Mouse (Mus musculus) limb, embryonic 11.5 days (tissue): ENCODE data around the gene Dscam. TPM values are rescaled to one million over a fixed set of nuclear protein-coding genes. Genes with fewer than 3 reads are reported as not detected.

ENCODE experiments used
- ATAC-seq: fragments of 200-750 bp; cut with Nextera tagmentation; 2 replicates; pipeline ENCODE4 v1.8.0; 2017; ENCODE audit warnings: low read depth; ENCODE audit not compliant: insufficient number of reproducible peaks, low FRiP score, low TSS enrichment
- DNase-seq: peaks from one replicate; pipeline ENCODE4 v3.0.0-alpha.2; 2015; ENCODE audit warnings: low spot score
- H3K27ac ChIP-seq: fragments of 300-500 bp; sonication (generic); replicated peaks from 2 replicates; pipeline ENCODE4 v1.5.1; 2014; ENCODE audit warnings: low read depth, mild to moderate bottlenecking, low read length
- H3K27me3 ChIP-seq: fragments of 300-500 bp; sonication (generic); 2 replicates; pipeline ENCODE4 v1.6.1; 2014; ENCODE audit warnings: mild to moderate bottlenecking, low read length, mixed read lengths; ENCODE audit not compliant: control insufficient read depth, insufficient read depth
- H3K36me3 ChIP-seq: fragments of 300-500 bp; sonication (generic); 2 replicates; pipeline ENCODE4 v1.6.1; 2014; ENCODE audit warnings: mild to moderate bottlenecking, low read length, moderate library complexity, mixed read lengths; ENCODE audit not compliant: control insufficient read depth, insufficient read depth
- H3K4me1 ChIP-seq: fragments of 300-500 bp; sonication (generic); 2 replicates; pipeline ENCODE4 v1.6.1; 2014; ENCODE audit warnings: low read length, mixed read lengths; ENCODE audit not compliant: control insufficient read depth, insufficient read depth
- H3K4me2 ChIP-seq: fragments of 300-500 bp; sonication (generic); 2 replicates; pipeline ENCODE4 v1.6.1; 2014; ENCODE audit warnings: low read depth, mild to moderate bottlenecking, moderate library complexity; ENCODE audit not compliant: severe bottlenecking
- H3K4me3 ChIP-seq: fragments of 300-500 bp; sonication (generic); 2 replicates; pipeline ENCODE4 v1.5.1; 2014; ENCODE audit warnings: low read depth, low read length
- H3K9ac ChIP-seq: fragments of 300-500 bp; sonication (generic); 2 replicates; pipeline ENCODE4 v1.6.1; 2014; ENCODE audit warnings: mild to moderate bottlenecking, low read length
- H3K9me3 ChIP-seq: fragments of 300-500 bp; sonication (generic); 2 replicates; pipeline ENCODE4 v1.6.1; 2016; ENCODE audit warnings: low read length; ENCODE audit not compliant: control insufficient read depth
- WGBS: fragments of 180-500 bp; shearing (Covaris S2); extraction: QIAGEN DNeasy Blood & Tissue Kit; methylation state at CpG from one replicate; pipeline ENCODE4 v1.1.7; 2014; 5-methylcytosine and 5-hydroxymethylcytosine counted together
- polyA plus RNA-seq: library from polyadenylated mRNA; unstranded; fragments of >200 nt; fragmentation: Nextera tagmentation; extraction: Ambion mirVana; gene quantifications from 2 replicates; pipeline ENCODE4 v1.2.1, GENCODE M21; 2014

Dscam gene
- polyA plus RNA-seq, 1 experiment from 2014 or later: 0.11 TPM

DNA sequence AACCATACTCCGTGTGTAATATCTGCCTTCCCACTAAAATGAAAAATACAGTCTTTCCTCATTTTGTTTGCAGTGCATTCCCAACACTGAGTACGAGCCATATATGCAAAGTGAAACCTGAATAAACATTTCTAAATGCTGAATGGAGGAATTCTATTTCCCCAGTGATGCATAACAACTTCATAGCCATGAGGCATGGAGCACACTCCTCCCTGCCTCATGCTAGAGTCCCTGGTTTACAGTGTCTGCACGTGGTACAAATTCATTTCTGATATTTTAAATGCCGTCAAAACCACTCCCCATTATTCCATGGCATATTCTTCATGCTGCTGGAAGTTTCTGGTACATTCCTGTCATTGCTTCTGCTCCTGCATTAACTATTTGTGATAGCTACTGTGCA lies 552.8 kb downstream of the Dscam start:
- Histone ChIP-seq H3K4me1 (no peaks in the 10 kb centered on the region), H3K4me3 (no peak overlapping the region), H3K27me3 (no peaks in the 10 kb centered on the region), H3K36me3 (no peaks in the 10 kb centered on the region), H3K9me3 (no peaks in the 10 kb centered on the region), H3K9ac (no peak overlapping the region), H3K27ac (no peak overlapping the region), H3K4me2 (no peak overlapping the region)
- 81% methylated on average over 4 of the region's 4 CpGs for WGBS
- no peak for ATAC-seq
- DNase-seq: no peak

DNA sequence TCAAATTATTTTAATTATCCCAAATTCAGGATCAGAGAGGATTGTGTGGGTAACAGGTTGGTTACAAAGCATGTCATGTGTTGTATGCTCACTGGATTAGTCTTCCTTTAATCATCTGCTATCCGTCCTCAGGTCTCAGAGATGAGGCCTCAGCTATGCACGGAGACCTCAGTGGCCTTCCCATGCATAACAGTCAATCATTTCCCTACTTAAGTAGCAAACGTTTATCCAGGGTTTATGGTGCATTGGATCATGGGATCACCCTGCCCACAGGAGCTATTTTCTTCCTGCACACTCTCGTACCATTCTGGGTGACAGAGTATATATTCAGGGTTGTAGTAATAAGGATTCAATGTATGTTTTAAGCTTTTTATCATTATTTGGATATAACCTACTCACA lies 557.3 kb downstream of the Dscam start:
- 69% methylated on average over 4 of the region's 4 CpGs for WGBS
- ATAC-seq: no peak

DNA sequence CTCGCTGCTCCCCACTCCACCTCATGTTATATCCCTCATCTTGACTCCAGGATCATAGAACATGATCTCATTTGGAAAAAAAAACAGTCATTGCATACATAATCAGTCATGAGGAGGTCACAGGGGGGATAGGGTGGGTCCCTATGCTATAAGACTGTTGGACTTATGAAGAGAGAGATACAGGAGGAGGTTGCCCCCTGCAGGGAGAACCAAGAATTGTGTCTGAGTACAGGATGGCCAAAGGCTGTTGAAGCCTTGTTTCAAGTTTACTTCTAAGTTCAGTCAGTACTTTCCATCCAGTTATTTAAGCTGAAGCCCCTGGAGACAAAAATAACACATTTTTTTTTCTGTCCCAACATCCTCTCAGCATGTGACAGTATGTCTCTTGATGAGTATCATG lies 559.7 kb downstream of the Dscam start:
- DNase-seq: peak; percentile 72
- no peak overlapping the region for H3K4me3 ChIP-seq
- 80% methylated on average over 1 of the region's 1 CpGs for WGBS
- no peaks in the 10 kb centered on the region for H3K4me1 ChIP-seq
- H3K27ac ChIP-seq: no peak overlapping the region
- H3K36me3 ChIP-seq: no peaks in the 10 kb centered on the region
- no peak overlapping the region for H3K4me2 ChIP-seq
- ATAC-seq: no peak
- no peak overlapping the region for H3K9ac ChIP-seq
- no peaks in the 10 kb centered on the region for H3K27me3 ChIP-seq
- H3K9me3 ChIP-seq: no peaks in the 10 kb centered on the region

More for the DNA sequence above, 557.3 kb downstream of the Dscam start:
- H3K4me2 ChIP-seq: no peak overlapping the region
- no peaks in the 10 kb centered on the region for H3K27me3 ChIP-seq
- no peak for DNase-seq
- H3K36me3 ChIP-seq: no peaks in the 10 kb centered on the region
- H3K4me1 ChIP-seq: no peaks in the 10 kb centered on the region
- no peak overlapping the region for H3K4me3 ChIP-seq
- no peak overlapping the region for H3K9ac ChIP-seq
- no peaks in the 10 kb centered on the region for H3K9me3 ChIP-seq
- H3K27ac ChIP-seq: no peak overlapping the region

DNA sequence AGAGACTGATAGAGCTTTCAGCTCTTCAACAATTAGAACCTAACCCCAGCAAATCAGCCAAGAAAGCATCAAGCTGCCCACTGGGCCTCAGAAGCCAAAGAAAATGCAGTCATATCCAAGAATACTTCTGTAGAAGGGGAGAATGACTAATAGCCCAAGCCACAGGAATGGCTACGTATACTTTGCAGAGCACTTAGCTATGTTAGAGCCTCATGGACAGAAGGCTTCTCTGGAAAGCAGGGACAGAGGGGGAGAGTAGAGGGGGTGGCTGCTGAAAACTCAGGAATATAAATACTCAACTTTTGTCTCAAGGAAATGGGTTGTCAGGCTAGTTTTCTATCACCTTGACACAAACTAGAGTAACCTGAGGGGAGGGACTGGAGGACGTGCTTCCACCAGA lies 568.3 kb downstream of the Dscam start:
- Histone ChIP-seq H3K4me1 (no peaks in the 10 kb centered on the region), H3K9ac (no peak overlapping the region), H3K27me3 (no peaks in the 10 kb centered on the region), H3K4me2 (no peak overlapping the region), H3K36me3 (no peaks in the 10 kb centered on the region), H3K4me3 (no peak overlapping the region), H3K9me3 (no peaks in the 10 kb centered on the region), H3K27ac (no peak overlapping the region)
- ATAC-seq (no peak), DNase-seq (no peak)
- 67% methylated on average over 2 of the region's 2 CpGs for WGBS

DNA sequence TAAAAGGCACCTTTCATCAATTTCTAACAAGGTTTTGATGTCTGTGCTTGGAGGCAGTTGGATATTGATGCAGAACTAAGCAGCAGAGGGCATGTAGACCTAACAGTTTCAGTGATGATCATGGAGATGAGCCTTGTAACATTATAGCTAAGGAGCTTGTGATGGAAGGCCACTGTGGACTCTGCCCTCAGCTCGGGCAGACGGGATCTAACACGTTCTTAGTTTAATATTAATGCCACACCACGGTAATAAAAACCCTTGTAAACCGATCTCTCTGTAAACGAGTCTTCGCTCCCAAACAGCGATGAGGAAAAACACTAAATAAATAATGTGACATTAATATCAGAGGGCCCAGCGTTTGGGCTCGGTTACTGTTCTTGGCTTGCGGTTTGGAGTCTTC lies 569.8 kb downstream of the Dscam start:
- Histone ChIP-seq H3K27ac (no peak overlapping the region), H3K9me3 (no peaks in the 10 kb centered on the region), H3K4me3 (no peak overlapping the region), H3K27me3 (no peaks in the 10 kb centered on the region), H3K36me3 (no peaks in the 10 kb centered on the region), H3K4me2 (no peak overlapping the region), H3K4me1 (no peaks in the 10 kb centered on the region), H3K9ac (no peak overlapping the region)
- DNase-seq: no peak
- WGBS: 78% methylated on average over 11 of the region's 11 CpGs
- no peak for ATAC-seq

DNA sequence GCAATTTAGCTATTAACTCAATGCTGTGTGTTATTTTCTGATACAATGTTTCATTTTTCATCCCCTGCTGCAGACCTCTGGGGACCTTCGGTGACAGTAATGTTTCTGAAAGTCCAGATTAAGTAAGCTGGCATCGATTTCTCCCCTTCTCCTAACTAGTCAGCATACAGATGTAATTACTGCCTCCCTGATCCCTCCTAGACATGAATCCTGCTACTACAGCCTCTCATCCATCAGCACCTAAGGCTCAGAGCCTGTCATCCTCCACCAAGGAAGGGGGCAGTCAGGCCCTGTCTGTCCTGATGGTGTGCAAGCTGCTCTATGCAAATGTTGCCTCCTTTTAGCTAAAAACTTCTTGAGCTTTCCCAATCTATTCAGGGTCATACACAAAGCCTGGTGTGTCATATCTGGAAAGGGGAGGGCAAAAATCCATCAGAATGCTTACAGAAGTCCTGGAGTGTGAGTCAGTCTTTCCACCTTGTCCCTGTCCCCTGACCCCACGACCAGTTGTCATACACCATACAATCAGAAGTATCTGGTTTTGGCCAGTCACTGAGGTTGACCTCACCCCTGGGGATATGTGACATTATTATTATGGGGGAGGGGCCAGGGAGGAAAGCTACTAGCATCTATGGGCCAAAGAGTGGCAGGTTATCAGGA lies 571.0 kb downstream of the Dscam start:
- no peaks in the 10 kb centered on the region for H3K4me1 ChIP-seq
- H3K36me3 ChIP-seq: no peaks in the 10 kb centered on the region
- H3K9ac ChIP-seq: no peak overlapping the region
- no peak for ATAC-seq
- no peak for DNase-seq
- no peak overlapping the region for H3K27ac ChIP-seq
- no peak overlapping the region for H3K4me3 ChIP-seq
- 79% methylated on average over 3 of the region's 3 CpGs for WGBS
- H3K4me2 ChIP-seq: no peak overlapping the region
- H3K27me3 ChIP-seq: no peaks in the 10 kb centered on the region
- H3K9me3 ChIP-seq: no peaks in the 10 kb centered on the region

DNA sequence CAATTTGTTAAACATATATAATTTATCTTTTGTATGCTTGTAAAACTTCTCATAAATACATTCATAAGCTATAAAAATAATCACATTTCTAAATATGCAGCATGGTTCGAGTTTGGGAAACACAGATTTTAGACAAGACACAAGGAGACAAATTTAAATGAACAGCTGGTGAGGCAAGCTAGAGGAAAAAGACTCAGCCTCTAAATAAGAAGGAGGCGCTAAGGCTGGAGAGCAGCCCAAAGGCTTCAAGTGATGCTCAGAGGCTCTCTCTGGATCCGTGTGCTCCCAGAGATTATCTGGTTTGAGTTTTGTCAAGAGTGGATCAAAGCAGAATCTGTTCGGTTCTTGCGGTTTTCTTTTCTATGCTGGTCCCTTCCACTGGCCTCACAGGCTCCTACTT lies 594.7 kb downstream of the Dscam start:
- DNase-seq: no peak
- Histone ChIP-seq H3K27me3 (no peaks in the 10 kb centered on the region), H3K9me3 (no peaks in the 10 kb centered on the region), H3K9ac (no peak overlapping the region), H3K4me3 (no peak overlapping the region), H3K4me1 (no peaks in the 10 kb centered on the region), H3K4me2 (no peak overlapping the region), H3K27ac (no peak overlapping the region), H3K36me3 (no peaks in the 10 kb centered on the region)
- 85% methylated on average over 5 of the region's 5 CpGs for WGBS
- ATAC-seq: no peak

DNA sequence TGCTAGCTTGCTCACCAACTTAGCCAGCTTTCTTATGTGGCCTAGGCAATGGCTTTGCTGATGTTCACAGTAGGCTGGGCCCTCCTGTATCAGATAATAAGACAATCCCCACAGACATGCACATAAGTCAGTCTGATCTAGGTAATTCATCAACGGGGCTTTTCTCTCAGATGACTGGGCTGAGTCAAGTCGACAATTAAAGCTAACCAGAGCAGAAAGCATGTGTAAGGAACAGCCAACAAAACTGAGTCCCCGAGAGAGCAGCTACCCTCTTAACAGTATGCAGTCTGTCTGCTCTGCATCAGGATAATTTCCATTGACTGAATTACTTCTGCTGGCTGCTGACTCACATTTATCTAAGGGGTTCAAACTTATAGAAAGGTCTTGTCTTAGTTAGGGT lies 603.1 kb downstream of the Dscam start:
- no peak overlapping the region for H3K4me2 ChIP-seq
- no peaks in the 10 kb centered on the region for H3K27me3 ChIP-seq
- no peak overlapping the region for H3K27ac ChIP-seq
- peaks cover 4% of the 10 kb centered on the region; the same call in 1 of the 2 replicates for H3K4me1 ChIP-seq
- H3K36me3 ChIP-seq: no peaks in the 10 kb centered on the region
- WGBS: 50% methylated on average over 3 of the region's 3 CpGs
- no peak overlapping the region for H3K4me3 ChIP-seq
- DNase-seq (no peak), ATAC-seq (no peak)
- H3K9ac ChIP-seq: no peak overlapping the region
- no peaks in the 10 kb centered on the region for H3K9me3 ChIP-seq
